Mouse (Mus musculus): Measurements from ENCODE around the gene Rps27a. TPM values are rescaled to one million over a fixed set of nuclear protein-coding genes. Genes with fewer than 3 reads are reported as not detected.
A peak's percentile ranks its signal among the peaks of the same experiment; 100 is the strongest.

Rps27a gene
- polyA plus RNA-seq, 1 experiment: 14.1 TPM

DNA sequence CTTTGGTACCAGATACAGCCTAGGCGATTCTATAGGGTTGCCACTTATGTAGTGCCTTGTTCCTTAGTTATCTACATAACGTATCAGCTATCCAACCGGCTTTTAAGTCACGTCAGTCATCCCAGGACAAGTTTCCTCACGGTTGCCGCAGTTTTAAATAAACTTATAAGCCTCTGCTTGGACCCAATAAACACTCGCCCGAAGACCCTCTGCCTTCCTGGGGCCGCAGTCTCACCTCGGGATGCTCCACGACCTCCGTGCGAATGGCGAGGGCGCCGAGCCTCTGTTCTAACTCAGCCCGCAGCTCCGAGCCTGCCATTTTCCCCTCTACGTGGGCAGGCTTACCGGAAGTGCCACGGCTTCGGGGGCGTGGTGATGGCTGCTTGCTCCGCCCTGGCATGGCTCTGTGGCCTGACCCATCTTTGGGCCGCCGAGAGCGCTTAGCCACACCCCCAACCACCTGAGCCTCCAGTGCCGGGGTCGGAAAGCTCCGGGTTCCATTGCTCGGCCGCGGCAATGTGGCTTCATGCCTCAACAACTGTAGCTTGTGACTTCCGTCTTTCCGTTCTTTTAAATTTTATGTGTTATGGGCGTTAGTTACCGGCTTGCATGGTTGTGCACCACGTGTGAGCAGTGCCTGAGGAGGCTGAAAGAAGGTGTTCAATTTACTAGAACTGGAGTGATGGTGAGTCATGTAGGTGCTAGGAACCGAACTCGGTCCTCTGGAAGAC is 33.1 kb downstream of the Rps27a start, which contains the start of gene Prorsd1:
TSS of gene Prorsd1 (minus strand) at position 352 of the 731 bp plus-strand sequence.
- Histone ChIP-seq H3K27me3 (ENCODE audit: control insufficient read depth) (peaks cover 4% of the 10 kb centered on the region; the same call in 1 of the 2 replicates), H3K4me1 (ENCODE audit: control insufficient read depth) (peaks cover 24% of the 10 kb centered on the region), H3K36me3 (ENCODE audit: control insufficient read depth) (peaks cover 27% of the 10 kb centered on the region), H3K9me3 (ENCODE audit: control insufficient read depth, low read length) (no peaks in the 10 kb centered on the region), H3K4me3 (replicated peaks) (peak within 1 kb of the TSS; percentile 90)
- TF ChIP-seq TAL1 (IDR thresholded peaks at IDR 0.05; ENCODE audit: low read length): no peak
- TF ChIP-seq GATA1 (IDR thresholded peaks at IDR 0.05; ENCODE audit: low read length): peak; percentile 29; the same call in 1 of the 2 replicates

DNA sequence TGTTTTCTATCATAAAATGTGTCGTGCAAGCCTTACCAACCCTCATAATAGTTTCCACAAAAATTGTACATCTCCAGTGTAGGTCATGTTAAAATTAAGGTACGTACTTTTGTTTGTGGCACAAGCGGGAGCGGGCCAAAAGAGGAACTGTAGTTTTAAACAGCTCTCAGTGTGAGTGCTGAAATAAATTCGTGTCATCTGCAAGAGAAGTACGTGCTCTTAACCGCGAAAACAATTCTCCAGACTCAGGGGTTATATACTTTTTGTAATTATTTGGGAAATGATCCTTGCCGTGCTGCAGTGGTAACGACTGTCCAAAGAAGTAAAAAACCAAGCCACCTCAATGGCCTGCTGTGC is 33.6 kb downstream of the Rps27a start:
- TF ChIP-seq TAL1 (IDR thresholded peaks at IDR 0.05; ENCODE audit: low read length): no peak
- no peak for TF ChIP-seq GATA1 (IDR thresholded peaks at IDR 0.05; ENCODE audit: low read length)
- no peaks in the 10 kb centered on the region for H3K9me3 ChIP-seq (ENCODE audit: control insufficient read depth, low read length)

DNA sequence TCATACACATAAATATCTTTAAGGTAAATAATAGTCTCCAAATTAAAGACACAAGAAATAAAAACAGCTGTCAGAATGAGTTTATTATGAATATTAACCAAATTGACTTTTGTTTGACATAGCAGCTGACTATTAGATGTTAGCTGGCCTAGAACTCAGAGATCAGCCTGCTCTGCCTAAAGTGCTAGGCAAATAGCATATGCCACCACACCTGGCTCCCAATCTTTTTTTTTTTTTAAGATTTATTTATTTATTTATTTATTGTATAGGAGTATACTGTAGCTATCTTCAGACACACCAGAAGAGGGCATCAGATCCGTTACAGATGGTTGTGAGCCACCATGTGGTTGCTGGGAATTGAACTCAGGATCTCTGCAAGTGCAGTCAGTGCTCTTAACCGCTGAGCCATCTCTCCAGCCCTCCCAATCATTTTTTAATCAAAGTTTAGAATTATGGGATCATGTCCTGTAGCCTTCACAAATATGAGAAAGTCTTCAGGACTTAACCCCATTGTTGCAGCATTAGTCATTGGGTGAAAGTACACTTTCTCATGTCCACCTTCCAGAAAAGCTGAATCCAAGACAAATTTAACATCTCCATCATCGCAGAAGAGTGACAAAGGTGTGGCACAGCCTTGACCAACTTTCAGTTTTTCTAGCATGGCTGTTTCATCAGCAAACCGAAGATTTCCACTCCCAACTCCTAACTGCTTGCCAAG is 34.9 kb downstream of the Rps27a start:
- Histone ChIP-seq H3K36me3 (ENCODE audit: control insufficient read depth) (peaks cover 27% of the 10 kb centered on the region), H3K4me1 (ENCODE audit: control insufficient read depth) (peaks cover 24% of the 10 kb centered on the region), H3K9me3 (ENCODE audit: control insufficient read depth, low read length) (no peaks in the 10 kb centered on the region), H3K27me3 (ENCODE audit: control insufficient read depth) (no peaks in the 10 kb centered on the region), H3K4me3 (replicated peaks) (no peak overlapping the region)
- TF ChIP-seq GATA1 (IDR thresholded peaks at IDR 0.05; ENCODE audit: low read length) (no peak), TAL1 (IDR thresholded peaks at IDR 0.05; ENCODE audit: low read length) (no peak)

More for the DNA sequence above, 33.6 kb downstream of the Rps27a start:
- H3K27me3 ChIP-seq (ENCODE audit: control insufficient read depth): peaks cover 4% of the 10 kb centered on the region; the same call in 1 of the 2 replicates
- peak overlapping the region; percentile 90 for H3K4me3 ChIP-seq (replicated peaks)
- peaks cover 24% of the 10 kb centered on the region for H3K4me1 ChIP-seq (ENCODE audit: control insufficient read depth)
- peaks cover 27% of the 10 kb centered on the region for H3K36me3 ChIP-seq (ENCODE audit: control insufficient read depth)

DNA sequence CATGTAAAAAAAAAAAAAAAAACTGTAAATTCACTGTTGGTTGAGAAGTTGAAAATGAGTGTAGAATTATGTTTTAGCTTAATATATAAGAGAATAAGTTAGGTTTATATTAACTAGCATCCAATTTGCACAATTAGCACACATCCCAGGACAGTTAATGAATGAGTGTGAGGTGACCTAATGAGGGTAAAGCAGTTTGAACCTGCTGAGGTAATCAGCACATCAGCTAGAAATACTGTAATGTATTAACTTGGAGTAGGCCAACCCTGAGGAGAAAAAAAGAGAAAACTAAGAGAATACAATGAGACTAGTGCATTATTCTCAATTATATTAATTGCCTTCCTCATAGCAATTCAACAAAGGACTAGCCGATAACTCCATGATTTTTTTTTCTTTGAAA is 38.5 kb downstream of the Rps27a start:
- Histone ChIP-seq H3K9me3 (ENCODE audit: control insufficient read depth, low read length) (no peaks in the 10 kb centered on the region), H3K27me3 (ENCODE audit: control insufficient read depth) (no peaks in the 10 kb centered on the region), H3K36me3 (ENCODE audit: control insufficient read depth) (peaks cover 32% of the 10 kb centered on the region), H3K4me3 (replicated peaks) (no peak overlapping the region), H3K4me1 (ENCODE audit: control insufficient read depth) (peaks cover 30% of the 10 kb centered on the region)
- TF ChIP-seq GATA1 (IDR thresholded peaks at IDR 0.05; ENCODE audit: low read length) (no peak), TAL1 (IDR thresholded peaks at IDR 0.05; ENCODE audit: low read length) (no peak)

DNA sequence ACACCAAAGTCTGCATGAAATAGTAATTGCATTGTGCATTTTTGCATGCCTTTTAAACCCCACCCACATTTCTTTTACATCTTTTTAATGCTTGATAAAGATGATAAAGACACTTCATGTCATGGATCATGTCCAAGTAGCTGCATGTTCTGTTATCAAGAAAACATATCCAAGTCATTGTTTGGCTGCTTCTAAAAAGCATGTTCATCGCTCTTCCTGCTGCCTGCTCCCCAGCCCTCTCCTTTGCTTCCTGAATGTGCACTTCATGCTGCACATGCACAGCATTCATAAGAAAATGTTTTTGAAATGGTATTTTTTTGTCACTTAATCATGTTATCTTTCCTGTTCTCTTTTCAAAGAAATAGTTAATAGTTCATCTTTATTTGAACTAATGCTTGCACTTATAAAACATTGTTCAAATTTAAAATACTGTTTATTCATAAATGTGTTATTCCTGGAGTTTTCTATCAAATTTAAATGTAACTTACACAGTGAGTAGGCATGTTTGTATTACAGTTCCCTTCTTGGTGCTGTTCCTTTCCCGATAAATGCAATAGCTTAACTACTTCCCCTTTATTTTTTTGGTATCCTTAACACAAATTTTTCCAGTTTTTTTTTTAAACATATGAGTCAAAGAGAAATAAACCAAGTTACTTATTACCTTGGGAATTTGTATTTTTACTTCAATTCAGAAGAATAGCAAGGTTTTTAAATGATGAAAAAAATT is 42.8 kb downstream of the Rps27a start:
- TF ChIP-seq GATA1 (IDR thresholded peaks at IDR 0.05; ENCODE audit: low read length) (no peak), TAL1 (IDR thresholded peaks at IDR 0.05; ENCODE audit: low read length) (no peak)
- Histone ChIP-seq H3K4me1 (ENCODE audit: control insufficient read depth) (peaks cover 26% of the 10 kb centered on the region), H3K27me3 (ENCODE audit: control insufficient read depth) (no peaks in the 10 kb centered on the region), H3K36me3 (ENCODE audit: control insufficient read depth) (peaks cover 15% of the 10 kb centered on the region), H3K4me3 (replicated peaks) (no peak overlapping the region), H3K9me3 (ENCODE audit: control insufficient read depth, low read length) (no peaks in the 10 kb centered on the region)

DNA sequence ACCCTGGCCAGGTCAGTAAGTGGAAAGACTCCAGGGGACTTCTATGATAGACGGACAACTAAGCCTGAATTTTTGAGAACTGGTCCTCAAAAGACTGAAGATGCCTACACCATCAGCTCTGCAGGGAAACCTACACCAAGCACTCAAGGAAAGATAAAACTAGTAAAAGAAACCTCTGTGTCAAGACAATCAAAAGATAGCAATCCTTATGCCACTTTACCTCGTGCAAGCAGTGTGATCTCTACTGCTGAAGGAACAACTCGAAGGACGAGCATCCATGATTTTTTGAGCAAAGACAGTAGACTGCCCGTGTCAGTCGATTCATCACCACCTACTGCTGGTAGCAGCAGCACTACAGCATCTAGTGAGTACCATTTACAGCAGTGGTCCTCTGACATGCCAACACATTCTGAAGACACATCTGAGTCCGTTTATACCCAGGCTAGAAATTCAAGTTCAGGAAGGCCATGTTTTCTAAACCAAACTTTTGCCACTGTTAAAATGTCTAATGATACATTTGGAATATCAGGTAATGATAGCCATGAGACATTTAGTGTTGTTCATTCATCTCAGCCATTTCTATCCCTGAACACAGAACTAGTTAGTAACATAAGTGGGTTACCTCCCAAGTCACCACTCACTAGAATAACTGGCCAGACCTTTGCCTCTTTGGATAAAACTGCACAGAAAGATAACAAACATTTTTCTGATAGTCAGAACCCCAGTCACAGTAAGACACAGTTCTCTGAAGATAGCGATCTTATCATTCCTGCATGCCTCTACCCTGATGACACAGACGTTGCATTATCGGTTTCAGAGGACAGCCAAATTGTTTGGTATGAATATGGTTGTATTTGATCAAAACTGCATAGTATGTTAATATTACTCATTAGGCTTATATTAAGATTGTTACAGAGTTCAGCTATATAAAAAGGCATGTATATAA is 43.7 kb downstream of the Rps27a start:
- Histone ChIP-seq H3K36me3 (ENCODE audit: control insufficient read depth) (peaks cover 16% of the 10 kb centered on the region), H3K9me3 (ENCODE audit: control insufficient read depth, low read length) (no peaks in the 10 kb centered on the region), H3K27me3 (ENCODE audit: control insufficient read depth) (no peaks in the 10 kb centered on the region), H3K4me1 (ENCODE audit: control insufficient read depth) (peaks cover 26% of the 10 kb centered on the region), H3K4me3 (replicated peaks) (no peak overlapping the region)
- TF ChIP-seq TAL1 (IDR thresholded peaks at IDR 0.05; ENCODE audit: low read length): no peak
- peak; percentile 76 for TF ChIP-seq GATA1 (IDR thresholded peaks at IDR 0.05; ENCODE audit: low read length)

DNA sequence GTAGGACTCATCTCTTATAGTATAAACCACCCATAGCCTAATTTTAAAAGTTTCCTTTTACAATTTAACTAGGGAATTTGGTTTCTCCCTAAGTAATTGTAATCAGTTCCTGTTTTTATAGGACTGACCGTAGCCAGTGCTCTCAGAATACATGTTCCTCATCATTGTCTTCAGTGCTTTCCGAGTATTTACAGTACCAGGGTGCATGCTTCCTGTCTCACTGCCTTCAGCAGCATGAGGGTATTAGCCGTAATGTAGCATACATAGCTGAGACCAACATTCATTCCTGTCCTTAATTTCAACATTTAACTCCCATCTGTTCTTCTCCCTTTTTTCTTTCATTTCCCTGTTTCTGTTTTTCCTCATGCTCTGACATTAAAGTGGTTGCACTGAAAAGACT is 50.9 kb downstream of the Rps27a start:
- TF ChIP-seq TAL1 (IDR thresholded peaks at IDR 0.05; ENCODE audit: low read length) (no peak), GATA1 (IDR thresholded peaks at IDR 0.05; ENCODE audit: low read length) (no peak)
- no peak overlapping the region for H3K4me3 ChIP-seq (replicated peaks)
- no peaks in the 10 kb centered on the region for H3K9me3 ChIP-seq (ENCODE audit: control insufficient read depth, low read length)
- H3K36me3 ChIP-seq (ENCODE audit: control insufficient read depth): peaks cover 10% of the 10 kb centered on the region
- H3K4me1 ChIP-seq (ENCODE audit: control insufficient read depth): peaks cover 4% of the 10 kb centered on the region
- H3K27me3 ChIP-seq (ENCODE audit: control insufficient read depth): no peaks in the 10 kb centered on the region

Other genes starting within 250 kb of the Rps27a start
- gene Ccdc88a, start 174.5 kb downstream of the Rps27a start, polyA plus RNA-seq (2012): 0.19 and 0.33 TPM in 2 replicates
- gene Prorsd1, start 33.1 kb downstream of the Rps27a start, polyA plus RNA-seq (2012): 0.19 and 0.80 TPM in 2 replicates
- 0.32 and 0.37 TPM in 2 replicates for gene Mtif2, start 21.7 kb downstream of the Rps27a start, polyA plus RNA-seq (2012)
- gene Clhc1, start 159 bp downstream of the Rps27a start, polyA plus RNA-seq (2012): not detected in 2 replicates
- 7.0 and 9.5 TPM in 2 replicates for gene Rtn4, start 144.8 kb upstream of the Rps27a start, polyA plus RNA-seq (2012)